Mouse (Mus musculus): ENCODE data around the gene Cldn10. TPM values are rescaled to one million over a fixed set of nuclear protein-coding genes. Genes with fewer than 3 reads are reported as not detected.

Cldn10 gene
- polyA plus RNA-seq, 1 experiment from 2014 or later, result 1.7 TPM

- WGBS, result 68% methylated on average over 17 of the region's 17 CpGs
- no peak overlapping the region for H3K27ac ChIP-seq
- H3K9me3 ChIP-seq, result no peaks in the 10 kb centered on the region
- no peaks in the 10 kb centered on the region for H3K27me3 ChIP-seq
- no peak overlapping the region for H3K4me2 ChIP-seq (replicated peaks)
- no peak overlapping the region for H3K9ac ChIP-seq
- no peaks in the 10 kb centered on the region for H3K4me1 ChIP-seq
- ATAC-seq (ENCODE audit: insufficient number of reproducible peaks, insufficient read depth, low FRiP score, low TSS enrichment), result no peak
- no peaks in the 10 kb centered on the region for H3K36me3 ChIP-seq
- H3K4me3 ChIP-seq, result no peak overlapping the region
Measured at GRCm38 (mm10) chr14:118783326-118783935, 4.3 kb upstream of the Cldn10 start.

- H3K4me3 ChIP-seq, result no peak overlapping the region
- H3K27ac ChIP-seq, result no peak overlapping the region
- no peaks in the 10 kb centered on the region for H3K27me3 ChIP-seq
- no peaks in the 10 kb centered on the region for H3K4me1 ChIP-seq
- ATAC-seq (ENCODE audit: insufficient number of reproducible peaks, insufficient read depth, low FRiP score, low TSS enrichment), result no peak
- no peaks in the 10 kb centered on the region for H3K36me3 ChIP-seq
- H3K9ac ChIP-seq, result no peak overlapping the region
- no peak overlapping the region for H3K4me2 ChIP-seq (replicated peaks)
- no peaks in the 10 kb centered on the region for H3K9me3 ChIP-seq
- 82% methylated on average over 4 of the region's 4 CpGs for WGBS
Measured at GRCm38 (mm10) chr14:118790217-118790616, 2.5 kb downstream of the Cldn10 start.

GRCm38 (mm10) chr14:118792957-118793356, 5.2 kb downstream of the Cldn10 start:
- Histone ChIP-seq H3K27ac (no peak overlapping the region), H3K4me1 (peaks cover 9% of the 10 kb centered on the region; the same call in 1 of the 2 replicates), H3K27me3 (no peaks in the 10 kb centered on the region), H3K36me3 (no peaks in the 10 kb centered on the region), H3K4me3 (no peak overlapping the region), H3K9me3 (no peaks in the 10 kb centered on the region), H3K9ac (no peak overlapping the region), H3K4me2 (replicated peaks) (no peak overlapping the region)
- WGBS, result 89% methylated on average over 7 of the region's 7 CpGs
- ATAC-seq (ENCODE audit: insufficient number of reproducible peaks, insufficient read depth, low FRiP score, low TSS enrichment), result no peak

GRCm38 (mm10) chr14:118793416-118793815, 5.7 kb downstream of the Cldn10 start:
- Histone ChIP-seq H3K4me2 (replicated peaks) (no peak overlapping the region), H3K9ac (no peak overlapping the region), H3K4me1 (peaks cover 9% of the 10 kb centered on the region; the same call in 1 of the 2 replicates), H3K9me3 (no peaks in the 10 kb centered on the region), H3K27me3 (no peaks in the 10 kb centered on the region), H3K36me3 (no peaks in the 10 kb centered on the region), H3K4me3 (no peak overlapping the region), H3K27ac (no peak overlapping the region)
- 90% methylated on average over 6 of the region's 6 CpGs for WGBS
- ATAC-seq (ENCODE audit: insufficient number of reproducible peaks, insufficient read depth, low FRiP score, low TSS enrichment), result no peak

- WGBS, result 71% methylated on average over 1 of the region's 1 CpGs
- H3K27me3 ChIP-seq, result no peaks in the 10 kb centered on the region
- ATAC-seq (ENCODE audit: insufficient number of reproducible peaks, insufficient read depth, low FRiP score, low TSS enrichment), result no peak
Measured at GRCm38 (mm10) chr14:118794196-118794595, 6.5 kb downstream of the Cldn10 start.

GRCm38 (mm10) chr14:118794893-118795292, 7.2 kb downstream of the Cldn10 start:
- Histone ChIP-seq H3K4me3 (no peak overlapping the region), H3K4me1 (peaks cover 9% of the 10 kb centered on the region; the same call in 1 of the 2 replicates), H3K27me3 (no peaks in the 10 kb centered on the region), H3K27ac (no peak overlapping the region), H3K9me3 (no peaks in the 10 kb centered on the region), H3K9ac (no peak overlapping the region), H3K36me3 (no peaks in the 10 kb centered on the region), H3K4me2 (replicated peaks) (no peak overlapping the region)
- ATAC-seq (ENCODE audit: insufficient number of reproducible peaks, insufficient read depth, low FRiP score, low TSS enrichment), result no peak
- WGBS, result 88% methylated on average over 2 of the region's 2 CpGs

More at GRCm38 (mm10) chr14:118794196-118794595, 6.5 kb downstream of the Cldn10 start:
- Histone ChIP-seq H3K4me1 (peaks cover 9% of the 10 kb centered on the region; the same call in 1 of the 2 replicates), H3K9me3 (no peaks in the 10 kb centered on the region), H3K4me2 (replicated peaks) (no peak overlapping the region), H3K9ac (no peak overlapping the region), H3K36me3 (no peaks in the 10 kb centered on the region), H3K27ac (no peak overlapping the region), H3K4me3 (no peak overlapping the region)

GRCm38 (mm10) chr14:118795915-118796693, 8.4 kb downstream of the Cldn10 start:
- no peak for ATAC-seq (ENCODE audit: insufficient number of reproducible peaks, insufficient read depth, low FRiP score, low TSS enrichment)
- no peak overlapping the region for H3K4me2 ChIP-seq (replicated peaks)
- H3K27ac ChIP-seq, result no peak overlapping the region
- H3K4me1 ChIP-seq, result peaks cover 9% of the 10 kb centered on the region; the same call in 1 of the 2 replicates
- WGBS, result 59% methylated on average over 10 of the region's 10 CpGs
- no peaks in the 10 kb centered on the region for H3K27me3 ChIP-seq
- no peak overlapping the region for H3K4me3 ChIP-seq
- no peaks in the 10 kb centered on the region for H3K9me3 ChIP-seq
- H3K9ac ChIP-seq, result no peak overlapping the region
- no peaks in the 10 kb centered on the region for H3K36me3 ChIP-seq

GRCm38 (mm10) chr14:118796694-118797058, 9.0 kb downstream of the Cldn10 start:
- Histone ChIP-seq H3K4me2 (replicated peaks) (no peak overlapping the region), H3K4me3 (no peak overlapping the region), H3K9ac (no peak overlapping the region), H3K27ac (no peak overlapping the region), H3K9me3 (no peaks in the 10 kb centered on the region), H3K27me3 (no peaks in the 10 kb centered on the region), H3K4me1 (peaks cover 9% of the 10 kb centered on the region; the same call in 1 of the 2 replicates), H3K36me3 (no peaks in the 10 kb centered on the region)
- 68% methylated on average over 5 of the region's 5 CpGs for WGBS
- ATAC-seq (ENCODE audit: insufficient number of reproducible peaks, insufficient read depth, low FRiP score, low TSS enrichment), result no peak

- 71% methylated on average over 9 of the region's 9 CpGs for WGBS
- Histone ChIP-seq H3K27me3 (no peaks in the 10 kb centered on the region), H3K27ac (no peak overlapping the region), H3K9me3 (no peaks in the 10 kb centered on the region), H3K9ac (no peak overlapping the region), H3K36me3 (no peaks in the 10 kb centered on the region), H3K4me3 (no peak overlapping the region), H3K4me2 (replicated peaks) (no peak overlapping the region), H3K4me1 (peaks cover 9% of the 10 kb centered on the region; the same call in 1 of the 2 replicates)
- ATAC-seq (ENCODE audit: insufficient number of reproducible peaks, insufficient read depth, low FRiP score, low TSS enrichment), result no peak
Measured at GRCm38 (mm10) chr14:118797270-118797669, 9.6 kb downstream of the Cldn10 start.

GRCm38 (mm10) chr14:118799918-118800317, 12.2 kb downstream of the Cldn10 start:
- Histone ChIP-seq H3K9me3 (no peaks in the 10 kb centered on the region), H3K9ac (no peak overlapping the region), H3K27ac (no peak overlapping the region), H3K36me3 (no peaks in the 10 kb centered on the region), H3K4me3 (no peak overlapping the region), H3K27me3 (no peaks in the 10 kb centered on the region), H3K4me1 (peaks cover 9% of the 10 kb centered on the region; the same call in 1 of the 2 replicates), H3K4me2 (replicated peaks) (no peak overlapping the region)
- 73% methylated on average over 9 of the region's 9 CpGs for WGBS
- no peak for ATAC-seq (ENCODE audit: insufficient number of reproducible peaks, insufficient read depth, low FRiP score, low TSS enrichment)

GRCm38 (mm10) chr14:118803936-118804335, 16.2 kb downstream of the Cldn10 start:
- Histone ChIP-seq H3K4me1 (no peaks in the 10 kb centered on the region), H3K9ac (no peak overlapping the region), H3K27me3 (no peaks in the 10 kb centered on the region), H3K36me3 (no peaks in the 10 kb centered on the region), H3K4me3 (no peak overlapping the region), H3K27ac (no peak overlapping the region), H3K9me3 (no peaks in the 10 kb centered on the region), H3K4me2 (replicated peaks) (no peak overlapping the region)
- WGBS, result 22% methylated on average over 7 of the region's 7 CpGs
- ATAC-seq (ENCODE audit: insufficient number of reproducible peaks, insufficient read depth, low FRiP score, low TSS enrichment), result no peak

- 32% methylated on average over 6 of the region's 6 CpGs for WGBS
- H3K9me3 ChIP-seq, result no peaks in the 10 kb centered on the region
- no peaks in the 10 kb centered on the region for H3K4me1 ChIP-seq
- H3K27ac ChIP-seq, result no peak overlapping the region
- no peak overlapping the region for H3K4me3 ChIP-seq
- no peak for ATAC-seq (ENCODE audit: insufficient number of reproducible peaks, insufficient read depth, low FRiP score, low TSS enrichment)
- no peak overlapping the region for H3K9ac ChIP-seq
- no peak overlapping the region for H3K4me2 ChIP-seq (replicated peaks)
- no peaks in the 10 kb centered on the region for H3K36me3 ChIP-seq
- H3K27me3 ChIP-seq, result no peaks in the 10 kb centered on the region
Measured at GRCm38 (mm10) chr14:118804351-118804750, 16.6 kb downstream of the Cldn10 start.
